Mouse (Mus musculus): Measurements from ENCODE around the gene Pros1.

DNA sequence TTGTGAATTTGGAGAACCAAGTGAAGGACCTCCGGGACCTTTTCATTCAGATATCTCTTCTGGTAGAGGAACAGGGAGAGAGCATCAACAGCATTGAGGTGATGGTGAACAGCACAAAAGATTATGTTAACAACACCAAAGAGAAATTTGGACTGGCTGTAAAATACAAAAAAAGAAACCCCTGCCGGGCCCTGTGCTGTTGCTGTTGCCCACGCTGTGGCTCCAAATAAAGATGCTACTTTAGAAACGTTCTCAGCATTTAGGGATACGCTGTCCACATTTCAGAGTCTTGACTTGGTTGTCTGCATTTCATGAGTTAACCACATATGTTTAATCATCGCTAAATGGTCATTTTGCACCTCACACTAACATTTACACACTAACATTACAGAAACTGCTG lies 31.6 kb upstream of the Pros1 start:
- no peak for TF ChIP-seq CTCF (IDR thresholded peaks at IDR 0.05; ENCODE audit: low read depth)
- no peak for TF ChIP-seq EP300 (IDR thresholded peaks at IDR 0.05; ENCODE audit: low read depth)

Data from heart, postnatal 0 days (tissue).